Mouse (Mus musculus): ENCODE measurements at regions not wholly inside any gene's neighbourhood (a gene's known extent, or its start where the extent isn't known, plus 50 kb on each side); places are given as distances from the start of the nearest gene placed in this dataset.
A peak's percentile ranks its signal among the peaks of the same experiment; 100 is the strongest.

DNA sequence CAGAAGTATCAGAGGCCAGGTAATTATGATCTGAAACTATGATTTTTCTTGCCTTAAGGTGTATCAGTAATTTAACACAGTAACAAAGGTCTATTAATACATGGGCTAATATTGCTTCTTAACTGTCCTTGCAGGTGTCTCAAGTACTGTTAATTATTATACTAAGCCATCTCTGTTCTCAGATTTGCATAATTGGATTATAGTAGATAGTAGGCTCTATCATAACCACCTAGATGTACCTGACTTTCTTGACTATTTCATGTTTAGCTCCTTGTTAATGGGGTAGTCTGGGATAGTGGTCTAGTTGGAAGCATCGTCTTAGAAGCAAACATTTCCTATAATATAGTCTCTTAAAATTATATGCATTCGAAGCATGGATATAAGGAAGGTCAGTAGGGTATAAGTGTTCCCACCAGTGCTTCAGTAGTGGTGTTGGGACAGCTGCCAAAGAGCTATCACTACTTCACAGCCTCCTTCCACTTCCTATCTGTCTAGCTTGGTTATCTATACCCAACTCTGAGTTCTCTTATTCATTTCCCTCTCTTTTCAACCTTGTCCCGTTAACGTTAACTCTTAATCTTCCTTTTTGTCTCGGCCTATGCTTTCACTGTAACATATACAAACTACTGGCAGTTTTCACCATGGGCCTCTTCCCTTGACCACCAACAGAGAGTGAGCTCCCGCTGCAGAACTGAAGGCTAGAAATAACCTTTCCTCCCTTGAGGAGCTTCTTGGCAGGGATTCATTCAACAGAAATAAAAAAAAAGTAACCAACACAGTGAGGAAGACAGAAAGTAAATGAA, 630.9 kb upstream of the Lcorl start:
- peak in 1 of 2 experiments; percentile 2 for DNase-seq (ENCODE audit: low spot score in 2 of 2)

DNA sequence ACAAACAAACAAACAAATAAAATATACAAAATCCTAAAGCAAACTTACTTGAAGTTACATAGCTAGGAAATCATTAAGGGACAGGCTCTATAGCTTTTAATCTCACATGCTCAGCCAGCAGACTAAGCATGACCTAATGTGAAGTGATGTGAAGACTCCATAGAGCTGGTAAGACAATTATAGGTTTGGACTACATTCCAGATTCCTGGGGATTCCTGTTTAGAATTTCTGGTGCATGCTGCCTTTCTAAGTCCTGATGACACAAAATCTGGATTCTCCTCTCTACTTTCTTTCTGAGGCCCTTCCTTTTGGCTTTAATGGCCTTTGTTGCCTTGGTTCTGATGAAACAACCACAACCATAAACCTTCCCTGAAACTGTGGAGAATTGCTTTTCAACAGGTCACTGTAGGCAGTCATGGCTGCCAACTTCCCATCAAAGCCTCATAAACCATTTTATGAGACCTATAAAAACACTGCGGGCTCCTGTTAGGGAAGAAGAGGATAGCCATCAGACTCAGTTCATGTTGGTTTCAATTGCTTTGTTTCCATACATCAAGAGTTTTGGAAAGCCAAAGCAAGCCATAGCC, 629.4 kb upstream of the Lcorl start:
- no peak for DNase-seq (ENCODE audit: low spot score in 2 of 2)

DNA sequence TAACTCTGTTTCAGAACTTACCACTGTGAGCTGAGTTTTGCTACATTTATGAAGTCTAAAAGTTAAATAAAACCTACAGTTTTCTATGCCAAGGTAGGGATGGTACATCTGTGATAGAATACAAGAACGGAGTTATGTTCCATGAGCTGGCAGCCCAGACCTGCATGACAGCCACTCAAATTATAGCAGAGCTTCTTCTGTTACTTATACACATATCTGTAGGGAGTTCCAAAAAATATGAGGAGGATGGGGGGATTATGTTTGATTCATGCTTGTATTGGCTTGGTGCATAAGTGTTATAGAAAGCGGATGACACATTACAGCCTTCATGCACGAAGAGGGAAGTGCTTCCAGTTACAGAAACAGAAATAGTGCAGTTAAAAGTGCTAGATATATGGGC, 598.9 kb upstream of the Lcorl start:
- DNase-seq (ENCODE audit: low spot score in 2 of 2), result no peak

DNA sequence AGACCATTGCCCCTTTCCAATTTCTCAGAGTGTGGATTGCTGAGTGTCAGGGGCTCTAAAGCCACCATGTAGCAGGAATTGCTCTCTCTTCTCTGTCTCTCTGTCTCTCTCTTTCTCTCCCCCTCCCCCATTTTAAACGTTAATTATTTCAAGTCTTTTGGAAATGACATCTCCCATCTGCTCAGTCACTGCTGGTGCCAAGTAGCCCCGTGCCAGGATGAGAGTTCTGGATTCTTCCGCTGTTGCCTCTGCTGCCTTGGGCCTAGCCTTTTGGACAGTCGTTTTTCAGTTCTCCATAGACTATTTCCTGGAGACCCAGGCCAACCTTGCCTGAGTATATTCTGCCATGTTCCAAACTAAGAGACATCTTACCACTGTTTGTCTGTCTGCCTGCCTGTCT, 590.9 kb upstream of the Lcorl start:
- DNase-seq (ENCODE audit: low spot score in 2 of 2), result no peak

DNA sequence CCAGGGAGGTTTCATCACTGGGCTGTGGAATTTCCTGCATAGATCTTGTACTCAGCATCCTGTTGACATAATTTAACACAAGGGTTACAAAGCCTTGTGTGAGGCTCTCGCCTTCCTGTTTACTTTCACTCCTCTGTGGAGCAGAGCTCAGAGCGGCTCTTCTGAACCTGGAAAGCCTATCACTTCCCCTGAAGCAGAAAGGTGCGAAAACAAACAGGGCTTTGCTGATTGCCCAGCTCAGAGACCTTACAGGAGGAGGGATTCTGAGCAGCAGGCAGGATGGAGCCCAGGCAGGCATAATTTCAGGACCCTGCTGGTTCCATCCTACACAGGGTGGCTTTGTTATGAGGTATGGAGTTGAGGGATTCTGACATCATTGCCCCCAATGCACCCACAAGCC, 588.4 kb upstream of the Lcorl start:
- DNase-seq (ENCODE audit: low spot score in 2 of 2), result no peak

DNA sequence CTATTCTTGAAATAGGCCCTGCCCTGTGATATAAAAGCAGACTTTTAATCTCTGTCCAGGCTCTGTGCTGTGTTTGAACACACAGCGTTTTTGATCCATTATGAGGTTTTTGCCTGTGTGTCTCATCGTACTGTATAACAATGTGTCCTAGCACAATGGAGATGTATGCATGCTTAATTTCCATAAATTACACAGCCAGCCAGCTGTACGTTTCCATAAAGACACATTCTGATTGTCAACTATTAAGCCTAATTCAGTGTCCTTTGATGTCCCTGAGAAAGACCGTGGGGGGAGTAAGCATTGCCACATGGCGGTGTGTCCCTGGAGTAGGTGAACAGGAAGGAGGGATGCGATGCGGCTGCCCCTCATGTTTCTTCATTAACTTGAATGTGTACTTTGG, 587.7 kb upstream of the Lcorl start:
- no peak for DNase-seq (ENCODE audit: low spot score in 2 of 2)

DNA sequence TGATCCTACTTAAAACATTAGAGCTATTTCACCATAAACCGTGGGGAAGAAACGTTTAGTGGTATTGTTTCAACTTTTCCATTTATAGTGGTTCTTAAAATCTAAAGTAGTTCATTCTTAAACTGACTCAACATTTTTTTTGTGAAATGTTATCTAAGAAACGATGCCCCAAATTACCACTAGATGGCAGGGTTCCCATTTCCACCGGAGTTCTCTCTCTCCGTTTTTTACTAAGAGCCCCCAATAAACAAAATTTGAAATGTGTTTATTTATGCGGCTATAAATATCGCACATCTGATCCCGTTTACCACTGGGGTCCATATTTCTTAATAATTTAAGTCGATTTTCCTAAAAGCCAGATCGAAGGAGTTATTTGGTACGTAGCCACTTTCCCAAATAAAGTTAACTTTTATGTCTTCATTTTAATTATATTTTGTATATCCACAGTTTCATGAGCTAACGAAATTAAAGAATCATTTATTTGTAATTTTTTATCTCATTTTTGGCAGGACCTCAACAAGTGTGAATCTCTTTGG, 586.5 kb upstream of the Lcorl start:
- no peak for DNase-seq (ENCODE audit: low spot score in 2 of 2)

DNA sequence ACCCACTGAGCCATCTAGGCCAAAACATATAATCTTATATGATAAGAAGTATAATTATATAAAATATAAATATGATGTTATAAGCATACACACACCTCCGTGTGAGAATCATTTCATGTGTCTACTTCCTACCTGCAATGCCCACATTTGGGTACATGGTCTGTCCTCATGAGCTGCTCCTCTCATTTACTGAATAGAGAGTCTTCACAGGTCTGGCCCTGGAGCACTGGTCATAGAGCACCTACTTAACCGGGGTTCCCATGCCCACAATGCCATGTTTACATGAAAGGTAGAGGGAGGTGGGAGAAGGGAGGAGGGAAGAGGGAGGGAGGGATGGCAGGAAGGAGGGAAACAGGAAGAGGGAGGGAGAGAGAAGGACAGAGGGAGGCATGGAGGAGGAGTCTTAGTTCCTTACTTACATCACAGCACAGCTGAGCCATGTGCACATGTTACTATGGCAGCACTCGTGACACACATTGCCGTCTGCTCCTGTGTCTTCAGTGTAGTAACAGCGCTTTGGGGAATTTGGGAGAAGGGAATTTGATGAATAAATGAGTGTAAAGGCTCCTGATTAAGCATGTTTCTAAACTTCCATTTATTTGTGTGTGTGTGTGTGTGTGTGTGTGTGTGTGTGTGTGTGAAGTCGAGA, 585.3 kb upstream of the Lcorl start:
- DNase-seq (ENCODE audit: low spot score in 2 of 2), result no peak

DNA sequence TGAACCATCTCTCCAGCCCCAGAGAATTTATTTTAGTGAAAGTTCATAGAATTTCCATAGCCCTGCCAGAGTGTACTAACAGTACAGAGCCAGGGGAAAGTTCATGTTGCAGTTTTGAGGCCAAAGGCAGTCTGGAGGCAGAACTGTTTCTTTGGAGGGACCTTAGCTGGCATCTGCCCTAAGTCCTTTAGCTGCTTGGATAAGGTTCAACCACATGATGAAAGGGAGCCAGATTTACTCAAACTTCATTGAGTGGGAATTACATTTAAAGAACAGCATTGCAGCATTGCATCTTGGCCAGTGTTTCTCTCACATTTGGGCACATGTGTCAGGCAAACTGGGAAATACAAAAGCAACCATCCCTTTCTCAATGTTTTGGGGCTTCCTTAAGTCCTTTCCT, 584.3 kb upstream of the Lcorl start:
- DNase-seq (ENCODE audit: low spot score in 2 of 2), result no peak

DNA sequence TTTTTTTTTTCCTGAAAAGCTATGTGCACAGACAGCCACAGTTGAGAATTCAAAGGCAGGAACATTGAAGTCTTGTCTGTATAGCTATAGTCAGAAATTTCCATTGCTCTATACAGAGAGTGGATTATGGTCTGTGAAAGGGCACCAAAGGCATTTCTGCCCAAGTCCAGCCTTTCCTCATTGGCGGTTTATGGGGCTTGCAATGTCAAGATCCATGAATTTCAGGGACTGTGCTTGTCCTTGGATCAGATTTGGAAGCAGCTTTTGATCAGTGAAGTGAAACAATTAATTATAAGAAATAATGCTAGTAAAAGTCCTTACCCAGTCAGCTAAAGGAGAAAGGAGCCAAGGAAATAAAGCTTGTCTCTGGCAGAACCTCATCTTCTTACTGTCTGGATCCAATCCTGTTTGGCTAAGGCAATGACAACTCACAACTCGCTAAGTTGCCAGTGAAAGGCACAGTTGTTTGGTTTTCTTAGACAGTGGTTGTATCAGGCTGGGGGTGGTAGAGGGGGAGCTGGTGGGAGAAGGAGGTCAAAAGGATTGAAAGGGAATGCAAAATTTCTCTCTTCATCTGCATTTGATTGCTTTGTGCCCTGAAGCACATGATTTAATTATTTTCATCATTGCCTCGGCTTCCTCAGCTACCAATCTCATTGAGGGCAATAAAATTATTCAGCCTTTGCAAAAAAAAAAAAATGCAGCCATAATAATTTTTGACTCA, 574.4 kb upstream of the Lcorl start:
- DNase-seq (ENCODE audit: low spot score in 2 of 2), result no peak

DNA sequence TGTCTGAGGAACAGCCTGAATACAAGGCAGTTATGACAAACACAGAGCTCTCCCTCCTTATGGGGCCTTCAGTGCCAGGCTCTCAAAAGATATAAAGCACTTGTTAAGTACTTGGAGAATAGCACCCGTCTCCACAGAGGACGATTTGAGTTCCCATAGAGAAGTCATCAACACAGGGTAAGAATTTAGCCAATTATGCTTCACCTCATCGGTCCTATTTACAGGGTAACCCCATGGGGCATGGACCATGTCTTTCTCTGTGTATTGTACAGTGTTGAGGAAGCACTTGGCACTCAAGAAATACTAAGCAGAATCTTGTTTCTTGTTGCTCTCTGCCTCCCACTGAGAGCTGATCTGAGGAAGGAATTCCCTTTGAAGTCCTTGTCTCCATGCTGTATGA, 565.3 kb upstream of the Lcorl start:
- no peak for DNase-seq (ENCODE audit: low spot score in 2 of 2)

DNA sequence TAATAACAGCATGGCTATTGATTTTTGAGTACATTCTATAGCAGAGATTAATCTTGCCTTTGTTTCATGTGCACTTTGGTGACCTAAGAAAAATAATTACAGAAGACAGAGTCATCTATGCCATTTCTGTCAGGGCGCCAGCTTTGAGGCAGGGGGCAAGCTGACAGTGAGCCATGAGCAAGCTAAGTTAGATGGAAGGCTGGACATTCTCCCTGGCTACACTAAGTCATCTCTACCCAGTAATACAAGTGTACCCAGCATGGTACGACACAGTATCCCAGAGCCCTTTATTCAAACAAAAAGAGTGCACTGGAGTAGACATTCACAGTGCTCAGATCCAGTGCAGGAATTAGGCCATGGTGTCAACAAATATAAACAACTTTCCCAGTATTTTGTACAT, 549.6 kb upstream of the Lcorl start:
- DNase-seq (ENCODE audit: low spot score in 2 of 2), result no peak

DNA sequence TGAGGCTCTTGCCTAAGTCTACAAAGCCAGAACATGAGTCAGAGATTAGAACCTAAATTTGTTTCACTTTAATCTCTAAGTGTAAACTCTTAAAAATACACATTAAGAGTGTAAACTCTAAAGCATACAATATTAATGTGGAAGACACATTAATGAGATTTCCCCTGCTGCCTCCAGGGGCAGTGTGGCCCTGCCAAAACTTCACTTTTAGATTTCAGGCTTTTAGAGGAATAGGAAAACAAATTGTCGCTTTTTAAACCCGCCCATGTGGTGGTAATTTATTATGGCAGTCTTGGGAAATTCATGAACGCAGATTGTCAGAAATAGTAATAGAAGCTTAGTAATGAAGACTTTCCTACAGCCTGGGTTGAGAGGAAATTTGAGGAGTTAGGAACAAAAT, 549.0 kb upstream of the Lcorl start:
- DNase-seq (ENCODE audit: low spot score in 2 of 2), result no peak

DNA sequence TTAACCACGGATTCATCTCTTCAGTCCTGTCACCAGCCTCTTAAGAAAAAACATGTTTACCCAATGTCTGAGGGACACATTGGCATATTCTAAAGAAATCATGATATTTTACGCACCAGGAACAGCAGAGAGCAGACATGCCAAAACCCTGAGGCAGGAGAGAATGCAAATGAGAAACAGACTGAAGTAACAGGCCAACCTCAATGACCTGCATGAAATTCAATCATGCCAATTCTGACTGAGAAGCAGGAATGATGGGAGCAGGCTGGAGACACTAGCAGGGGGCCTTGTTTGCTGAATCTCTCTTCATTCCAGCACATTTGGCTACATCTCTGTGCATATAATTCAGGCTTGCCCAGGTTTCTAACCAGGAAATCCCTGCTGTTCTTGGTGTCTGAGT, 529.2 kb upstream of the Lcorl start:
- no peak for DNase-seq (ENCODE audit: low spot score in 2 of 2)

DNA sequence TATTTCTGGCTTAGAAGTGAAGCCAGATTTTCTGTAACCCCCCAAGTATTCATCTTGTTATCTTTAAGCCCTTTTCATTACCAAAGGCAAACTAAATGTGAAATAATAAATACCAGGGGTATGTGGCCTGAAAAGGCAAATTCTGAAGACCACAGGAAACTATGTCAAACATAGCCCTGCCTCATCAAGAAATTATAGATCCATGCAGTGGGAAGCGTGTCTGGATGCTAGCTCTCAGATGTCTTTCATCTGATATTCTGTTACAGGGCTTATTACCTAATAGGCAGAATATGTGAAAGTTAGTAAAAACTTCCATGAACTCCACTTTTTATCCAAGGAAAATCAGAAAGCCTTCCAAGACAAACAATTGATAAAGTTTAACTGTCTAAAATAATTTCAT, 509.9 kb upstream of the Lcorl start:
- DNase-seq (ENCODE audit: low spot score in 2 of 2), result no peak

DNA sequence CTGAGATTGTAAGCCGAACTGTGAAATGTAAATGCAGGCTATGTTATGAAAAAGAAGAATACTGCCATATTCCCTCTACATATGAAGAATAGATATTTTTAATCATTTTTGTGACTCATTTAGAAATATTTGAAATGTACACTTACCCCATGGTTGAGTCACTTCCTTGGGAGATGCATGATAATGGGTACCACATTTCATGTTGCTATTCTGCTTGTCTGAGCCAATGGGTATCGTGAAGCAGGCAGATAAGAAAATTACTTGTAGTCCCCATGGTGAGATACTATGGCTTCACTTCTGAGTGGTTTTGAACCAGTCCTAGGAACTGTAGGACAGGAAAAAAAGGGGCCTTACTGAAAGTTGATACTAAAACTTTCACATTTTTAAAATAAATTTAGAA, 506.2 kb upstream of the Lcorl start:
- DNase-seq (ENCODE audit: low spot score in 2 of 2), result no peak

DNA sequence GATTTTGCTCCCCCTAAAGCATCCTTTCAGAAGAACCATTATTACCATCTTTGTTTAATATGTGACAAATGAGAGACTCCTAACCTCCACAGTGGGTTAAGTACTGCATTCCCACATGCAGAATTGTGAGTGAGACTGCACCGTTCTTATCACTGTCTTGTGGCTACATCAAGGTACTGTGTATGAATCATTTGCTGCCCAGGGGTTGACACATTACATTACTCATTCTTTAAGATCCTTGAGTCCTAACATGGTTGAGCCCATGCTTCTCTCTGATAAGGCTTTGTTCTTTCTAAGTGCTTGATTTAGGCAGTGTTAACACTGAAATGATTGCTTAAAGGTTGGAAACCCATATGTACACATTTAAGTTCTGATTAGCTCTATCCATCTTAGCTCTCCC, 504.2 kb upstream of the Lcorl start:
- DNase-seq (ENCODE audit: low spot score in 2 of 2), result no peak

DNA sequence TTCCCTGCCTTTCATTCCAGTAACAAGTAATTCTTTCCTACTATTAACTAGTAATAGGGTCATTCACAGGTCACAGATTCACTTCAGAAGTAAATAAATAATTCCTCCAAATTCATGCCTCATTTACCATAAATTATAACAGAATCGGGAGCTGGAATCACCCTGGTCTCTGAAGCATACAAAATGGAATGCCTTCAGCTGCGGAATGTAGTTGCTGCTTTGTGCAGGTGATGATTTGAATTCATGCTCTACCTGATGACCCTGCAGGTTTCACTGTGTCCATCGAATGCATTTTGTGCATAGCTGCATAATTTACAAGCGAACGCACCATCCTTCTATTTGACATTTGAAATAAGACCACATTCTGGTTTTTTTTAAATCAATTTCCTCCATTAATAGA, 491.0 kb upstream of the Lcorl start:
- no peak for DNase-seq (ENCODE audit: low spot score in 2 of 2)

DNA sequence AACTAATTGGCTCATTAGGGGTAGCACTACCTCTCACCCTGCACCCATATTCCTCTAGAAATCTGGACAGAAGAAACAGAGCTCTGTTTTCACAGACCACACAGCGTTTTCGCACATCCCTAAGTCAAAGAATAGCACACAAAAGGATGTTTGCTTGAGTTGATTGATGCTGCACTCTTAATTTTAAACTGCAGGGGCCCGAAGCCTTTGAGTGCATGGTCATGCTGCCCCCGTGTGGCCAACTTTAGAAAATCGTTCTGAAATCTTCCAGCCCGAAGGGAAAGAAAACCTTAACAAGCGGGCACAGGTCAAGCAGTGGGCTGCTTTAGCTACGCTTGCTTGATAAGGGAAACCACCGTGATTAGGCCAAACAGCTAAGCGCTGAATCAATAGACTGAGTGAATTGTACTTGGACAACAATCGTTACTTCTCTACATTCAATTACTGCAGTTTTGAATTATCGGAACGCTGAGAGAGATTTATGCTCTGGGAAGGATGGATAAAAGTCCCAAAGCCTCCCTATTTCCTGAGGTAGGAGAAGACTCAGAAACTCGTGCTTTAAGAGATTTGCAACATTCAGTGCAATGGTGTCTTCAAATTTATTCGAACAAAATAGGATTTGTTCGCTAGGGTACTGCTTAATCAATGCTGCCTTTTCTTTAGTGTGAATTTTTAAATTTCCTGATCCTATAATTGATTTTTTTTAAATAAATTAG, 490.1 kb upstream of the Lcorl start:
- peak; percentile 25 to 34 for DNase-seq (ENCODE audit: low spot score in 2 of 2)

DNA sequence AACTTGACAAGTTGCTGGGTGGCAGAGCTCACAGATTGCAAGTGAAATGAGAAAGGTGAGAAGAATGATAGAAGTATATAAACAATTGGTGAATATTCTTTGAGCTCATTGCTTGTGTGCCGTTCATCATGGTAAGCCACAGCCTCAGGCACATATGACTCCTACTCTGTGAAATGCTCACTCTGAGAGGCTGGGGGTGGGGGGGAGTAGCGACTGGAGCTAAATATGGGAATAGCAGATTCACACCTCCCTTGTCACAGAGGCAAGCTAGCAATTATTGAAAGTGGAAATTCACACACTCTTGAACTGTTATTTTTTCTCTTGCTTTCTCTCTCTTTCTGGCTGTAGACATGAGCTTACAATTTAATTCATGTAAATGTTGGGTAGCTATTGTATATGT, 481.0 kb upstream of the Lcorl start:
- no peak for DNase-seq (ENCODE audit: low spot score in 2 of 2)

DNA sequence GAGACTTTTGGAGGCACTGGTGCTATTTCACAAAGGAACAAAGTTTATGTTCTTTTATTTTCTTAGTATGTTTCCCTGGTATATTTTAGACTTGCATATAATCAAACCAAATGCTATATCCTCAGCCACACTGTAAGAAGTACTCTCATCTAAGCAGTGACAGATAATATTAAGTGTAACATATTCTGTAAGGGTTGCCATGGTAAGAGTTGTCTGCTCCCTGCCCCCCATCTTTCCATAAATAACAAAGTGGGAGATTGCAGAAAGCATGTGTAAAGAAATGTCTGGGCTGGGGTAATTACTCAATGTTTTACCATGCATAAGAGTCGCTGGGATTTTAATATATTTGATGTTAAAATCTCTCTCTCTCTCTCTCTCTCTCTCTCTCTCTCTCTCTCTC, 473.5 kb upstream of the Lcorl start:
- no peak for DNase-seq (ENCODE audit: low spot score in 2 of 2)
